Mouse (Mus musculus): Measurements from ENCODE around the gene Gm4302.
A peak's percentile ranks its signal among the peaks of the same experiment; 100 is the strongest.
"Not testable (repeated sequence)": the region's sequence is repeated elsewhere in the genome, so short reads cannot be mapped to it uniquely, and the experiment has no call there.

Gene Gm4302

GRCm38 (mm10) chr10:100340536-100340935 is at the start of gene Gm4302:
Gm4302 (plus strand) TSS chr10:100340836.
- not testable (repeated sequence) for DNase-seq

- DNase-seq, result no peak
These were observed 44.5 kb upstream of the Gm4302 start for GRCm38 (mm10) chr10:100296105-100296504.

- not testable (repeated sequence) for DNase-seq
These were observed 40.5 kb upstream of the Gm4302 start for GRCm38 (mm10) chr10:100300106-100300505.

- not testable (repeated sequence) for DNase-seq
These were observed 5.3 kb upstream of the Gm4302 start, which contains the start of gene Gm4301 for GRCm38 (mm10) chr10:100335376-100335775. Gm4301 (plus strand) TSS chr10:100335676.

GRCm38 (mm10) chr10:100345672-100346071 is 5.0 kb downstream of the Gm4302 start, which contains the start of gene Gm4303:
Gm4303 (plus strand) TSS chr10:100345972.
- DNase-seq, result not testable (repeated sequence)

GRCm38 (mm10) chr10:100350793-100351192 is 10.2 kb downstream of the Gm4302 start, which contains the start of gene Gm4305:
Gm4305 (plus strand) TSS chr10:100351093.
- DNase-seq, result not testable (repeated sequence)

- peak; percentile 7 for DNase-seq
These were observed 16.2 kb downstream of the Gm4302 start for GRCm38 (mm10) chr10:100356841-100357240.

- DNase-seq, result not testable (repeated sequence)
These were observed 20.4 kb downstream of the Gm4302 start, which contains the start of gene Gm4307 for GRCm38 (mm10) chr10:100361038-100361437. Gm4307 (plus strand) TSS chr10:100361338.

- DNase-seq, result not testable (repeated sequence)
These were observed 41.8 kb downstream of the Gm4302 start, which contains the start of gene Gm4312 for GRCm38 (mm10) chr10:100382460-100382859. Gm4312 (minus strand) TSS chr10:100382560.

All from lung, postnatal 10 days (tissue).